Mouse (Mus musculus) frontal cortex, adult 2 months (tissue): ENCODE measurements around the gene Dynlt1b. TPM values are rescaled to one million over a fixed set of nuclear protein-coding genes. Genes with fewer than 3 reads are reported as not detected.
"Not testable (repeated sequence)": the region's sequence is repeated elsewhere in the genome, so short reads cannot be mapped to it uniquely, and the experiment has no call there.

ENCODE experiments used
- DNase-seq, 2 experiments: peaks; one replicate each; pipeline ENCODE4 v3.0.0; 2022; ENCODE audit warnings: low spot score in 1 of 2; ENCODE audit errors: extremely low spot score in 1 of 2
- polyA plus RNA-seq: library from polyadenylated mRNA; depleted of rRNA; stranded (reverse); fragments of >200 nt; gene quantifications from 2 replicates; pipeline ENCODE4 v1.2.3, GENCODE M21; 2012; rRNA removed

The Dynlt1b gene
- polyA plus RNA-seq, 1 experiment, result 116 TPM

- not testable (repeated sequence) for DNase-seq
Measured at GRCm38 (mm10) chr17:6456614-6457402, 26.9 kb downstream of the Dynlt1b start.

GRCm38 (mm10) chr17:6461083-6461595 lies 31.2 kb downstream of the Dynlt1b start:
- DNase-seq, result not testable (repeated sequence)

DNA sequence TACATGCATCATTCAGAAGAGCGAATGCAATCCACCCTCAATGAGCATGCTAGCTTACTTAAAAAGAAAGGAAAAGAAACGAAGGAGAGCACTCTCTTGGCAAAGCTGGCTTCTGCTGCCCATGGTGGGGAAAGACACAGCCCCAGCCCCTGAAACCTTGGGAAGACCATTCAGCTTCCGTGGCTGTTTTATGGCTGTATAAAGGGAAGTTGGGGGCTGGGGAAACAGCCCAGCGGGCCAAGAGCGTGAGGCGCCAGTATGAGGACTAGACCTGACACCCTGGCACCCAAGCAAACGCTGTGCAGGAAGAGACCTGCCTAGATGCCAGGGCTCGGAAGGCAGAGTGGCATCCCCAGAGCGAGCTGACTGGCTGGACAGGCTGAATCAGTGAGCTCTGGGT lies 35.8 kb downstream of the Dynlt1b start:
- not testable (repeated sequence) for DNase-seq

- DNase-seq, result not testable (repeated sequence)
Measured at GRCm38 (mm10) chr17:6467638-6468461, 37.9 kb downstream of the Dynlt1b start.

- DNase-seq, result not testable (repeated sequence)
Measured at GRCm38 (mm10) chr17:6470031-6470430, 40.1 kb downstream of the Dynlt1b start.

DNA sequence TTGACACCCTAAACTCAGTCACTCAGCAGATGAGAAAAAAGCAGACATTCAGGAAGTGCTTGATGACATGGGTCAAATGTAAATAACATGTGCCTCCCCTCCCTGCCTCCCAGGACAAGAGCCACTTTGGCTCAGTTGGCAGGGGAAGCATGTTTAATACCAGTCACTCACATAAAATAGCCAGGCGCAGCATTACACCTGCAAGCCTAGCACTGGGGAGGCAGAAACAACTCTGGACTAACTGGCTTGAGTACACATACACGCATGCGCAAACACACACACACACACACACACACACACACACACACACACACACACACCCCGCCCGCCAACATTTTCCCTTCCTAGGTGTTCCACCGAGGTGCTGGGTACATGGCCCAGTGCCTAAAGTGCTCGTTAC lies 40.8 kb downstream of the Dynlt1b start:
- DNase-seq, result not testable (repeated sequence)

DNA sequence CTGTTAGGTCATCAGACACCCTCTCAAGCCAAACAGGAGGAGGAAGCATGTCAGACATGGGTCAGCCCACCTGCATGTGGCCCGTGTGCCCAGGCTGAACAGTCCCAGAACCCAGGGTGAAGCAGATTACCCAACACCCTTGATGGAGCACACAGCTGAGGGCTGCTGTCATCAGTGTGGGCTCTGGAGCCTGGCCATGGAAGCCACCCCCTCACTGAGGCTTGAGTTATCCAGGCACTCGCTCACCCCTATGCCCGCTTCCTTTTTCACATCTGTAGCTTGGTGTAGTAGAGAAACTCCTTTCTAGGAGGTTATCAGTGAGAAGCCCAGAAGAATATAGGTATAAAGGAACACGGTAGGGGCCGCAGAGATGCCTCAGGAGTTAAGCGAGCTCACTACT lies 45.4 kb downstream of the Dynlt1b start:
- not testable (repeated sequence) for DNase-seq

GRCm38 (mm10) chr17:6475913-6476312 lies 46.0 kb downstream of the Dynlt1b start:
- not testable (repeated sequence) for DNase-seq

- DNase-seq, result not testable (repeated sequence)
Measured at GRCm38 (mm10) chr17:6476495-6476947, 46.6 kb downstream of the Dynlt1b start.

- DNase-seq, result not testable (repeated sequence)
Measured at GRCm38 (mm10) chr17:6477026-6477425, 47.1 kb downstream of the Dynlt1b start.

DNA sequence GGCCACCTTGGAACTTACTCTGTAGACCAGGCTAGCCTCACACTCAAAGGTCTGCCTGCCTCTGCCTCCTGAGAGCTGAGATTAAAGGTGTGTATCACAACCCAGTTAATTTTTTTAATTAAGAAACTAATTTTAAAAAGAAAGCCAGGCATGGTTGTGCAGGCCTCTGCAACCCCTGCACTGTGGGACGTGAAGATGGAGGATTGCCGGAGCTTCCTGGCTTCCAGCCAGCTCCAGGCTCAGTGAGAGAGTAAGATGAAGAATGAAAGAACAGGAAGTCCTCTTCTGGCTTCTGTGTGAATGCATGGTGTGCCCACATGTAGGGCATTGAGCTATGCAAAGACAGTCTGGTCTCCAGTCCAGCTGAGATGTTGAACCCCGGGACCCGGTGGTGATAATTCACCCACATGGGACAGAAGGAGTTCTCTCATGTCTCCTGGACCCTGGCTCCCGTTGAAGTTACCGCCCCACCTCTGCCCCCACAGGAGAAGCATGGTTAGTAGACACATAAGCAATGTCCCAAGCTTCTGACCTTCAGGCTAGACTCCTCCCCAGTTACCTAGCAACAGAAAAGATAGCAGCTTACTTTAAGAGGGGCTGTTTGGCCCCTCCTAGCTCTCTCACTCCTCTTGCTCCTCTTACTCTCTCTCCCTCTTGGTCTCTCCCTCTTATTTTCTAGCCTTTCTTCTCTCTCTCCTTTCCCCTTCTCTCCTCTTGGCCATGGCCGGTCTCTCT lies 51.1 kb downstream of the Dynlt1b start:
- not testable (repeated sequence) for DNase-seq

DNA sequence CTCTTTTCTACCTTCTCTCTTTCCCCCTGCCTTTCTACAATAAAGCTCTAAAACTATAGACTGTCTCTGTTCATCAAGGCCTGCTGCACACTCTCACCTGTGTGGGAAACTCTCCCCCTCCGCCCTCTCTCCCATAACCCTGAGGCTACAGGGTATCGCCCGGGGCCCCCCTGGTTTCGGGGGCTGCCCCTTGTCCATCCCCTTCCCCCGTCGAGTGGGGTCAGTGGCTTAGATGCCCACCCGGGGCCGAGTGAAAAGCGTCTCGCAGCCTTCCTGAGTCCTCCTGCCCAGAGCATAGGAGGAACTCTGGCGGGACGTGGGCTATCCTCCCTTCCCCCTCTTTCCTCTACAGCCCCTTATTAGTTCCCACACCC lies 51.7 kb downstream of the Dynlt1b start:
- DNase-seq, result not testable (repeated sequence)

- not testable (repeated sequence) for DNase-seq
Measured at GRCm38 (mm10) chr17:6482248-6482647, 52.3 kb downstream of the Dynlt1b start.

Other genes starting within 250 kb of the Dynlt1b start
- 64.6 and 65.0 TPM in 2 replicates for gene Tmem181a, start 173.3 kb upstream of the Dynlt1b start, polyA plus RNA-seq
- gene Dynlt1a, start 112.6 kb upstream of the Dynlt1b start, polyA plus RNA-seq, result 11.2 and 11.6 TPM in 2 replicates
- gene Dynlt1c, start 171.6 kb downstream of the Dynlt1b start, polyA plus RNA-seq, result 17.3 and 23.3 TPM in 2 replicates
- gene Dynlt1f, start 225.8 kb downstream of the Dynlt1b start, polyA plus RNA-seq, result 28.7 and 29.3 TPM in 2 replicates
- gene Sytl3, start 229.0 kb downstream of the Dynlt1b start, polyA plus RNA-seq, result 0.04 and 0.30 TPM in 2 replicates